Mouse (Mus musculus): ENCODE results near the gene Mrpl50.
"Not testable (repeated sequence)": the region's sequence is repeated elsewhere in the genome, so short reads cannot be mapped to it uniquely, and the experiment has no call there.

- TF ChIP-seq POLR2A (IDR thresholded peaks at IDR 0.05; ENCODE audit: insufficient read length, low read depth); TCF12 (IDR thresholded peaks at IDR 0.05; ENCODE audit: insufficient read depth, poor library complexity, severe bottlenecking); MYOD1 (IDR thresholded peaks at IDR 0.05; ENCODE audit: control insufficient read depth in 1 of 3, insufficient read length in 2 of 3, low read depth in 2 of 3); SRF (IDR thresholded peaks at IDR 0.05; ENCODE audit: control insufficient read depth, insufficient read length, low read depth); USF1 (IDR thresholded peaks at IDR 0.05; ENCODE audit: low read depth); MAX (IDR thresholded peaks at IDR 0.05; ENCODE audit: low read depth): not testable (repeated sequence)
Observed at GRCm38 (mm10) chr4:49485934-49486650, 34.8 kb downstream of the Mrpl50 start.
